Mouse (Mus musculus): ENCODE data around the gene Rsad2.

DNA sequence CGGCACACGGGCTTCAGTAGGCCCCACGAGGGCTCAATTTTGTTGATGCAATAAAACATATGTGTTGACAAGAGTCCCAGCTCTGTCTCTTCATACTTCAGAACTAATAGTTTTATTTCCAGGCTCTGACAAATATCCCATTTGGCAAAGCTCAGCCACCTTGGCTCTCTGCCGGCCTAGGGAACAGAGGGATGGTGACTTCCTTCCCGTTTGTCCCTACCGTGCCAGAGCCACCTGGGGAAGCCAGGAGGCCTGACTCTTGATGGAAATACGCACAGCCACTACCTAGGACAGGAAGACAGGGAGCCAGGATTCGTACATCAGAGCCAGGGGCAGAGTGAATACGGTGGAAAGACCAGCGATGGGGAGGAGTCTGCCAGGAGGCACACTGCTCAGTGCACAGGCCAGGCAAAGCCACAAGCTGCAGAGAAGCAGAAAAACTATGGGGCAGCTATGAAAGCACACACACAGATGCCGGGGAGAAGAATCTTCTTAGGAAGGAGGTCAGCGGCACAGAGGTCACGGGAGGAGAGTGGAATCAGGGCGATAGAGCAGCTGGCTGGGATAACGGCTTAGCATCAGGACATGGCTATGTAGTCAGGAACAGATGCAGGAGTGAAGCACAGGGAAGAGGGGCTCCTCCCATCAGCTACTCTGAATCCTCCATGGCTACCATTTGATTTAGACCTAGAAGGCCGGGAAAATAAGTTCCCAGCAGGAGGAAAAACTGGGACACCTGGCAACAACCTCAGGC, 52.7 kb downstream of the Rsad2 start:
- TF ChIP-seq CTCF (IDR thresholded peaks at IDR 0.05; ENCODE audit: low read depth) (no peak), EP300 (optimal IDR thresholded peaks at IDR 0.05) (no peak)

Measured in stomach, postnatal 0 days (tissue).